Mouse (Mus musculus) gastrocnemius, adult 18-20 months (tissue): ENCODE results near the gene Shld2. TPM values are rescaled to one million over a fixed set of nuclear protein-coding genes. Genes with fewer than 3 reads are reported as not detected.

Experiments used
- total RNA-seq, 2 experiments: library from RNA; stranded (reverse); gene quantifications; 2 replicates each; pipeline ENCODE4 v1.2.3; 2021

The Shld2 gene
- total RNA-seq, 2 experiments from 2014 or later: 10.0 to 12.9 TPM

Other genes with a start within 250 kb of the Shld2 start
- gene Anxa8, start 224.5 kb downstream of the Shld2 start, total RNA-seq: 1 to 10 TPM in 1 of 2 experiments, under 1 TPM in 1; 0.88 to 1.0 TPM
- not detected for gene A630023A22Rik, start 207.7 kb downstream of the Shld2 start, total RNA-seq
- under 1 TPM in 1 of 2 experiments, not detected in 1; 0.07 TPM for gene Npy4r, start 158.0 kb downstream of the Shld2 start, total RNA-seq
- under 1 TPM; 0.02 TPM for gene Gprin2, start 108.8 kb downstream of the Shld2 start, total RNA-seq
- under 1 TPM; 0.24 to 0.30 TPM for gene Syt15, start 90.9 kb downstream of the Shld2 start, total RNA-seq
- gene Glud1, start 234 bp upstream of the Shld2 start, total RNA-seq: 100 to 1,000 TPM; 117 to 119 TPM
- gene Fam25c, start 44.9 kb upstream of the Shld2 start, total RNA-seq: not detected
- gene Sncg, start 64.3 kb upstream of the Shld2 start, total RNA-seq: 10 to 100 TPM in 1 of 2 experiments, 1 to 10 TPM in 1; 7.7 to 19.1 TPM
- gene Mmrn2, start 65.0 kb upstream of the Shld2 start, total RNA-seq: 10 to 100 TPM in 1 of 2 experiments, 1 to 10 TPM in 1; 8.9 to 12.6 TPM
- gene Bmpr1a, start 192.8 kb upstream of the Shld2 start, total RNA-seq: 10 to 100 TPM; 46.3 to 47.4 TPM
- gene 9230112D13Rik, start 212.3 kb upstream of the Shld2 start, total RNA-seq: not detected